Mouse (Mus musculus) bone marrow macrophage, adult 2 months (primary cell): Measurements from ENCODE around the gene Copg2.

Experiments used
- CTCF ChIP-seq: IDR thresholded peaks from 2 replicates; pipeline ENCODE4 v1.5.1; 2012; ENCODE audit warnings: low read depth, mild to moderate bottlenecking, low read length, moderate library complexity
- POLR2A ChIP-seq: IDR thresholded peaks from 2 replicates; pipeline ENCODE4 v1.6.1; 2012; ENCODE audit warnings: mild to moderate bottlenecking, low read depth, low read length, borderline replicate concordance

GRCm38 (mm10) chr6:30703977-30704602 is 192.5 kb downstream of the Copg2 start:
- TF ChIP-seq CTCF (no peak), POLR2A (no peak)
